21 mouse cellular contexts compared by ENCODE assay signal in genomic region chr10:7204953-7205352, GRCm38 (mm10).
"Had no signal": no experiment of that assay in that cellular context is flagged by ENCODE, and none has a peak within 500 bp of the region (broad histone marks: within the 10 kb centered on the region; RNA-seq: fewer than 3 reads in every experiment).

No protein-coding gene starts in this region.

- H3K36me3 ChIP-seq: limb, embryonic 13.5 days; liver, embryonic 12.5 days; liver, embryonic 15.5 days; lung, embryonic 15.5 days; midbrain, embryonic 12.5 days; midbrain, embryonic 15.5 days; neural tube, embryonic 12.5 days; neural tube, embryonic 15.5 days had no signal

- DNase-seq: layer of hippocampus, adult 9-11 months; liver; lung, postnatal 10 days; right cerebral cortex, adult 18-20 months; right cerebral cortex, postnatal 14 days; right cerebral cortex, postnatal 4 days; thymus, adult 2 months; thymus, postnatal 14 days had no signal

- H3K4me1 ChIP-seq: midbrain, embryonic 15.5 days; neural tube, embryonic 12.5 days; neural tube, embryonic 15.5 days had no signal

- H3K27me3 ChIP-seq: limb, embryonic 13.5 days; liver, embryonic 12.5 days; liver, embryonic 15.5 days; lung, embryonic 15.5 days; midbrain, embryonic 12.5 days; midbrain, embryonic 15.5 days; neural tube, embryonic 12.5 days; neural tube, embryonic 15.5 days had no signal

- H3K27ac ChIP-seq: kidney, postnatal 0 days; layer of hippocampus, adult 2 months; limb, embryonic 10.5 days; limb, embryonic 13.5 days; liver, embryonic 12.5 days; liver, embryonic 15.5 days; lung, embryonic 15.5 days; macrophage; midbrain, embryonic 12.5 days; midbrain, embryonic 15.5 days; neural tube, embryonic 12.5 days; neural tube, embryonic 15.5 days; stomach, postnatal 0 days had no signal

- H3K4me2 ChIP-seq: limb, embryonic 13.5 days; liver, embryonic 12.5 days; liver, embryonic 15.5 days; lung, embryonic 15.5 days; midbrain, embryonic 12.5 days; midbrain, embryonic 15.5 days; neural tube, embryonic 12.5 days; neural tube, embryonic 15.5 days had no signal

- H3K9ac ChIP-seq: limb, embryonic 13.5 days; liver, embryonic 12.5 days; liver, embryonic 15.5 days; lung, embryonic 15.5 days; midbrain, embryonic 12.5 days; midbrain, embryonic 15.5 days; neural tube, embryonic 12.5 days; neural tube, embryonic 15.5 days had no signal

- ATAC-seq: liver, embryonic 12.5 days; midbrain, embryonic 15.5 days had no signal

- H3K4me3 ChIP-seq: layer of hippocampus, adult 2 months; limb, embryonic 10.5 days; limb, embryonic 13.5 days; liver, embryonic 12.5 days; liver, embryonic 15.5 days; lung, embryonic 15.5 days; midbrain, embryonic 12.5 days; midbrain, embryonic 15.5 days; neural tube, embryonic 12.5 days; neural tube, embryonic 15.5 days had no signal

- H3K9me3 ChIP-seq: limb, embryonic 10.5 days; limb, embryonic 13.5 days; liver, embryonic 12.5 days; liver, embryonic 15.5 days; lung, embryonic 15.5 days; midbrain, embryonic 12.5 days; midbrain, embryonic 15.5 days; neural tube, embryonic 12.5 days; neural tube, embryonic 15.5 days had no signal
